Mouse (Mus musculus) kidney, adult 11 months (tissue): Measurements from ENCODE around the gene Efcab7.
A peak's percentile ranks its signal among the peaks of the same experiment; 100 is the strongest.

Experiments used
- DNase-seq: peaks from one replicate; pipeline ENCODE4 v3.0.0; 2022

Gene Efcab7

GRCm38 (mm10) chr4:99829094-99830073 lies at the start of gene Efcab7:
TSS of gene Efcab7 (plus strand) at chr4:99829198.
- peak; percentile 79 for DNase-seq

- no peak for DNase-seq
Measured at GRCm38 (mm10) chr4:99792365-99792764, 36.6 kb upstream of the Efcab7 start.

GRCm38 (mm10) chr4:99816697-99817460 lies 12.1 kb upstream of the Efcab7 start:
- no peak for DNase-seq

DNA sequence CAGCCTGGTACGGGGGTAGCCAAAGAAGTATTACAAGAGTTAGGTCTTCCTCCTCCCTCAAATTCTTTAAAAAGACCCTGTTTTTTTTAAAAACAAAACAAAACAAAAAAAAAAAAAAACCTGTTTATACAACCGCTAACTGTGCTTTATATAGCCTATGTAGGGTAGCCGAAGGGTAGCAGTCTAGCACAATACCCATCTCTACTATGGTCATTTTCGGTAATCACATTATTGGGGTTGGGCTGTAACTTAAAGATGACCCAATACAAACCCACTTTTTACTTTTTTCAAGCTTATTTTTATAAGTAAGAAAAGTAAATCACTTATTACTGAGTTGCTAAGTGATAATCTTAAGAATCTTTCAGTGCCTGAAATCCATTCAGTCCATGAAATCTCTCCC lies 661 bp upstream of the Efcab7 start:
- DNase-seq: no peak

DNA sequence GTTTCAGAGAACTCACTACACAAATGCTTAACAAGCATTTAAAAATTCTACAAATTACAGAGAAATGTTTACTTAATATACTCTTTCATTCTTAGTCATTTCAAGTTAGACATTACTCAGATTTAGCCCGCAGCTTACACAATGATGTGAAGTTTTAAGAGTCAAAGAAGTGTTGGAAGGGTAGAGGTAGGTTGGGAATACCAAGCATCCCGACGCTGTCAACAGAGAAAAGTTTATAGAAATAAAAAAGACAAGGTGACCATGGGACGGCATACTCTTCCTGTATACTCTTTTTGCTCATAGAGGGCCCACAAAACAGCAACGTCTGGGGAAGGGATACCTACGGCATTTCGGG lies 282 bp upstream of the Efcab7 start:
- DNase-seq: no peak

DNA sequence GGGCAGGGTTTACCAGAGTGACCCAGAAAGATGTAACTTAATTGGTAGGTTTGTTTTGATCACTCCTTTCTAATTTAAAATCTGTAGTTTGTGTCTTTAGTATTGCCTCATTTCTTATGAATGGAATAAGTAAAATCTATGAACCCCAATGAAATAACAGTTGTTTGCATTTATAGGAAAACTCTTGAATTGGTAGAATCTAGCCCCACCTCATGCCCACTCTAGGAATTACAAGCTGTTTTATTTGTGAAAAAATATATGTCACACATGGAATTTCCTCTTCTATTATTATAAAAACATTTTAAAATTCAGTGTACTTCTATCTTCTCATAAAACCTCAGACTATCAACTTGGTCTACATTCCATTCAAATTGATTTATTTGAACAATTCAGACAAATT lies 52.9 kb downstream of the Efcab7 start:
- DNase-seq: no peak

DNA sequence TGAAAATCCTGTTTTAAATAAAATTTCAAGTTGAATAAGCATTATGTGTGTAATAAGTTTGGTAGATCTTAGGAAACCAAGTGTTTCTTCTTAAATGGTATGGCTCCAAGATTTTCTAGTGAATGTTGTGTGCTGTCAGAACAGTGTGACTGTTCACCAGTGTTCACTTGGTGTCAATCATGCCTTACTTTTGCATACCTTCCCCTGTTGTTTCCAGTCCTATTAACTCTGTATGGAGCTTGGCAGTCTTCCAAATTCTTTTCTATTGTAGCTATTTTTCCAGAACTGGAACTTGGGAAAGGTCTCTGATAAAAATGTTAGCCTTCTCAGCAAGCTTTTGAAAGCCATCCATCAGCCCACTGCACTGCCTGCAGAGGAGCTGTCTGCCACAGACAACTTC lies 53.4 kb downstream of the Efcab7 start:
- no peak for DNase-seq

DNA sequence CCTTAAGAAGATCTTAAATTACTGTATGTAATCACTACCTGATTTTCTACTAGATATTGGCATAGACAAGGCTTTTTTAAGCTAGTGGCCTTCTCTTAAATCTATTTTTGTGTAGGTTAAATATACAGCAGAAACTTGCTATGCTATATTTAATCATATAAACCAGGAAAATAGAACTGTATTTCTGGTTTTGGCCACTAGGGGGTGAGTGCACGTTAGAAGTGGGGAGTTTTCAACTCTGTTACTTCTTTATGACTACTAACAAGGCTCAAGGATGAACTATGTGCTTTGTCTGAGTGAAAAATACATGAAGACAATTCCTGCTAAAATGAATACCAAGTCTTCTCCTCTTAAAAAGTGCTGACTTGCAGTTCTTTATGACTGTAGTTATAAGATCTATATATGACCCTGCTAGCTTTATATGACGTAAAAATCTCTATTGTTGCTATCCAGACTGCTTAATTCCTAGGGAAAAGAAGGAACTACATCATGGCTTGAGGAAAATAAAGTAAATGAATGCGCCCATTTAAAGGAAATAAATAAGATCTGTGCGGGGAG lies 85.0 kb downstream of the Efcab7 start:
- DNase-seq: no peak

GRCm38 (mm10) chr4:99926380-99926779 lies 97.4 kb downstream of the Efcab7 start:
- DNase-seq: no peak

DNA sequence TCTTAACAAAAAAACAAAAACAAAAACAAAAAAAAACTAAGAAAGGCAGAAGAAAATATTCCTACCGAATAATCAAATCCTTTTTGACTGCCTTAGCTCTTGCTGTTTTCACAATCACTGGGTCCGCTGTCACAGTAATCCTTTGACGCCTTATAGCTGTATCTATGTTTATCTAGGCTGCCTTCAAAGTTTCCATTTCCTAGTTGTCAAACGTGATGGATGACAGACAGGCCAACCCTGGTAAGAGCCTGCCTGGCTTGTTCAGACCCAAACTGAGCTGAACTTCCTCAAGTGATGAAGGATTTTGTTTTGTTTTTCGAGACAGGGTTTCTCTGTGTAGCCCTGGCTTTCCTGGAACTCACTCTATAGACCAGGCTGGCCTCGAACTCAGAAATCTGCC lies 99.5 kb downstream of the Efcab7 start:
- no peak for DNase-seq

DNA sequence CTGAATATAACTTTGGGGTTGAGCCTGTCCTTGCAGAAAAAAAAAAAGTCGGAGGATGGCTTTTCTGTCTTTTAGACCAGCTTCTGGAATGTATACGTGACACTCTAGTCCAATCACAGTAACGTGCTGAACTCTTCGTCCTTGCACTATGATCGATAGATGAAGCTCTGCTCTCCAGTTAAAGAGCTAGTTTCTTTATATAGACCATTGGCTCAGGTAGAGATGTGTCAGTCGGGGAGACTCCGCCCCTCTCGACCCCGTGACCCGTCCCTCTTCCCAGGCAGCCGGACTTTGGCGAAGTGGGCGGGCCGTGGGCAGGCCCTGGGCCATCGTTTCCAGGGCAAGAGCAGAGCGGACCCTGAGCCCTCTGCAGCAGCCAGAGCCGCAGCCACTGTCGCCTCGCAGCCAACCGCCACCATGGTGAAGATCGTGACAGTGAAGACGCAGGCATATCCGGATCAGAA lies 100.2 kb downstream of the Efcab7 start, which contains the start of gene Pgm1:
Pgm1 (plus strand) TSS at position 266 of the 464 bp plus-strand sequence.
- peak; percentile 94 for DNase-seq

GRCm38 (mm10) chr4:99929613-99930517 lies 100.9 kb downstream of the Efcab7 start, which contains the start of gene Itgb3bp:
TSS of gene Itgb3bp (minus strand) at chr4:99929813.
- DNase-seq: peak; percentile 92

GRCm38 (mm10) chr4:99930518-99931239 lies 101.7 kb downstream of the Efcab7 start:
- no peak for DNase-seq

GRCm38 (mm10) chr4:99931240-99931580 lies 102.2 kb downstream of the Efcab7 start:
- DNase-seq: no peak

GRCm38 (mm10) chr4:99931807-99932206 lies 102.8 kb downstream of the Efcab7 start:
- no peak for DNase-seq

DNA sequence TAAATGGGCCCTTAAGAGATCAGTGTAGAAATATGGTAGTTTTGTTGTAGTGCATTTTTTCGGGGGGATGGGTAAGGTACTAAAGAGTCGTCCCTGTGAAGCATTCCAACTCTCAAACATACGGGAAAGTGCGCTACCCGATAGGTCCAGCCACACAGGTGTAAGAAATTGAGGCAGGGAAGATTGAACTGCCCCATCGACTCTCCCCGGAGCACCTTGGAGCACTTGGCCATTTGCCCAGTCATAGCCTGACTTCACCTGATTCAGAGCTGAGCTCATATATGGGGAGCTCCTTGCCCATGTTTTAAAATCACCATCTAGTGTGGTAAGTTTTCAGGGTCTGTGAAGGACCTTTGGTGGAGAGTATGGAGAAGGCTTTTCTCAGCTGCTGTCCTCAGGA lies 105.9 kb downstream of the Efcab7 start:
- DNase-seq: no peak

GRCm38 (mm10) chr4:99936278-99936677 lies 107.3 kb downstream of the Efcab7 start:
- DNase-seq: no peak

GRCm38 (mm10) chr4:99939711-99940505 lies 110.9 kb downstream of the Efcab7 start:
- DNase-seq: no peak

- DNase-seq: peak; percentile 25
Measured at GRCm38 (mm10) chr4:99941655-99942414, 112.8 kb downstream of the Efcab7 start.

DNA sequence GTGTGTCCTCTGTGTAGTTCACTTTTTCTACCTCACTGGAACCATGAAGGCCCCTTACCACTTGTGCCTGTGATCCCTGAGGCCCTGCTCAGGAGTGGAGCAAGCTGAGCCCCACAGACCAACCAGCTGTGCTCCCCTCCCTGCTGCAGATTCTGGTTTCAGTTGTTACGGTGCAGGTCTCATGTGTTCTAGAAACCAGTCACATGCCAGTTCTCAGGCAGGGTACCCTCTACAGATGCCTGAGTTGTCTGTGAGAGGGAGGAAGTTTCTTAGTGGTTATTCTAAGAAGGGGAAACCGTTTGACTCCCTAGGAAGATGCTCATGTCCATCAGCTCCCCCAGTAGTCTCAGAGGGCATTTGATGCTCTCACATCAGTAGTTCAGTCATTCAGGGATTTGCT lies 115.6 kb downstream of the Efcab7 start:
- DNase-seq: no peak
